Mouse (Mus musculus) embryo, embryonic 10 days (tissue): ENCODE measurements around the gene Rara.
"Not testable (repeated sequence)": the region's sequence is repeated elsewhere in the genome, so short reads cannot be mapped to it uniquely, and the experiment has no call there.

Source experiments
- DNase-seq: peaks from one replicate; pipeline ENCODE4 v3.0.0-alpha.2; 2015; ENCODE audit warnings: low spot score

The Rara gene

DNA sequence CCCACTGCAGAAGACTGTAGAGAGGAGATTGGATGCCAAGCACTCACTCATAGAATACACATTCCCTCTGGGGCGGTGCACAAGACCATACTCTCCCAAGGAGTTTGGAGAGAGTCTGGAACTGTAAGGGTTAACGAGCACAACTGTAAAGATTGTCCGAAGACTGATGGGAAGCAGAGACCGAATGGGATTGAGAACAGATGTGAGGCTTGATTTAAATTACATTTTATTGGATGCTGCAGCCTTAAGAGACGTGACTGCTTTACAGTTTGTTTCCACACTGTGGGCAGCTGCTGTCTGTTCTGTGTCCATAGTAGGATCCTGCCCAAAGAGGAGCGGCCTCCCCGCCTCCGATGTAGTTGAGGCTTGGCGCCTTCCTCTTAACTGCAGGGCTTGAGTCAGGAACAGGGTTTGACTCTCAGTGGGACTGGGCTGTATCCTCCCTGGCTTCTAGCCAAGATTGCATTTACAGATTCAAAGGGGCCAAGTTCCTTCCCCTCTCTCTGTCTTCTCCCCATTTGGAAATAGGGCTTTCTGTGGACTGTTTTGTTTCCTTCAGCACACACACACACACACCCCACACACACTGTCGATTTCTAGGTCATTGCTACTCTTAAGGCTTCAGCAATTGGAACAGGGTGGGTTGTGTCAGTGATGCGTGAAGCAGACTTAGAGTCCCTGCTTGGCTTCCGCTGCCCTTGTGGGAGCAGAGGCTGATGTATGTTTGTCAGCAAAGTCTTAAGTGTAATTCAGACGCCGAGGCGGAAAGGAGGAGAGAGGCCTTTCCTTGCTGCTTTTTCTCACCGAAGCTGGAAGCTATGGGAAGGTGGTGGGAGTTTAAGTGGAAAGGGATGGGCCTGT, 4.5 kb upstream of the Rara start:
- peak; percentile 48 for DNase-seq

DNA sequence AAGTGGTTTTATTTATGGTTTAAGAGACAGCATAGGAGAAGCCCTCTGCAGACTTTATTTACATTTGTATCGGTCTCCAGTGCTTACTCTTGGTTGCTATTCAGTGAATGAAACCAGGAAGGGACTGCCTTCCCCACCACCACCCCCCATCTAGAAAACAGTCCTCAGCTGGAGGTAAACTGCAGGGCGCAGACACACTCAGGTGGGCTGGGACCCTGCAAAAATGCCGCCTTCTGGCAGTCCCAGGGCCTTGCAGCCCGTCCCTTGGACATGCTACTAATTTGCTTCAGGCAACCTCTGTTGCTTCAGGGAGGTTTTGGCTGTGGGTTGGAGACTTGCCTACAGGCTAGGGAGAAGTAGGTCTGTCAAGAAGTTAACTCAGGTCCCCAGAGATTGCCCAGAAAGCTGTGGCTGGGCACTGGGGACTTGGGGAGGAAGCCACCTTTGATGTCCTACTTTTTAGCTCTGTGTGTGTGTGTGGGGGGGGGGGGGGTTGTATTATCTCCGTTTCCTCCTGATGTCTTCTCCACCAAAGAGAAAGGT, 2.9 kb upstream of the Rara start:
- DNase-seq: no peak

DNA sequence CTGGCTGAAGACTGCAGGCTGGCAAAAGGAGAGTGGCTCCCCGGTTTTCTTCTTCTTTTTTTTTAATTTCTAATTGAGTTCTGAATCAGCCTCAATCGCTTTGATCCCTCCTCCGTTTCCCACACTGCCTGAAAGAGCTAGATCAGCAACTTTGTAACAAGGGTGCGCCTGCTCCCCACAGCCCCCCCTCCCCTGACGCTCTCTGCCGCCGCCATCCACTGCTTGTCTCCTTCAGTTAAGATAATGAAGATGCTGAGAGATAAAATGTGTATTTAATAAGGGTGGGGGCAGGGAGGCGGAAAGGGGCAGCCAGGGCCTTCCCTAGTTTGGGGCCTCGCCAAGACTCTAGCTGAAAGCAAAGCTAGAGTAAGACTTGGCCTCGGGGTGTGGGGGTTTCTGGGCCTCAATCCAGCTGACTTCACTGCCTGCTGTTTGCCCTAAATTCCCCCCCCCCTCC, 2.3 kb upstream of the Rara start:
- DNase-seq: peak; percentile 40

DNA sequence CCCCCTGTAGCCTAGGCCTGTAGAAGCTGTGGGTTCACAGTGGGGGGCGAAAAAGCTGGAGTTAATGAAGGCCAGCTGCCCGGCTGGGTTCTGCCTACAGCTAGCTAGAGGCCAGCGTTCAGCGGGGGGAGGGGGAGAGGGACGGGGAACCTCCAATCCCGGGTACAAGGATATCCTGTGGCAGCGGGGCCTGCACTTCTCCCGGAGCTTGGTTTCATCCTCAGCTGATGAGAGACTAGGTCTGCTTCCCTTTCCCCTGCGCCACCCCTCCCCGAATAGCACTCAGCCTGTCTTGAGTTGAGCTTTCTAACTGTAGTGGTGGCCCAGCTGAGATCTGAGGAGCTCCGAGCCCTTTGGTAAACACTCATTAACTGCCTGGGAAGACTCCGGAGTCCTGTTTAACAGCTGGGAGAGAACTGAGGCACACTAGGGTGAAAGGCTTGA, 1.7 kb upstream of the Rara start:
- DNase-seq: peak; percentile 87

DNA sequence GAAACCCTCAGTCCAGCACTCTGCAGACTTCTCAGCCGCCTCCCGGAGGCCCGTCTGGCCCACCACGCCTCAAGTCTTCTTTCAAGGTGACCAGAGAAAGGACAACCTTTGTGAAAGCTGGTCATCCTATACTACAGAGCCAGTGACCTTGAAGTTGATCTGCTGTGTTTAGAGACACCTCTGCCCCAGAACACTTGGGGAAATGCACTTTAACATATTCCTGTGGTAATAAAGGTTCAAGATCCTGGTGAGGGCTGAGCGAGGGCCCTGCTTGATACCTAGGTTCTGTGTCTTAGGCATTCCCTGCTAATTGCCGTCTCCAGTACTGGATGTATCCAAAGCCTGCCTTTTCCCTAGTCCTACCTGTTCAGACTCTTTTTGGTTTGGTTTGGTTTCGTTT, 1.1 kb upstream of the Rara start:
- DNase-seq: no peak

DNA sequence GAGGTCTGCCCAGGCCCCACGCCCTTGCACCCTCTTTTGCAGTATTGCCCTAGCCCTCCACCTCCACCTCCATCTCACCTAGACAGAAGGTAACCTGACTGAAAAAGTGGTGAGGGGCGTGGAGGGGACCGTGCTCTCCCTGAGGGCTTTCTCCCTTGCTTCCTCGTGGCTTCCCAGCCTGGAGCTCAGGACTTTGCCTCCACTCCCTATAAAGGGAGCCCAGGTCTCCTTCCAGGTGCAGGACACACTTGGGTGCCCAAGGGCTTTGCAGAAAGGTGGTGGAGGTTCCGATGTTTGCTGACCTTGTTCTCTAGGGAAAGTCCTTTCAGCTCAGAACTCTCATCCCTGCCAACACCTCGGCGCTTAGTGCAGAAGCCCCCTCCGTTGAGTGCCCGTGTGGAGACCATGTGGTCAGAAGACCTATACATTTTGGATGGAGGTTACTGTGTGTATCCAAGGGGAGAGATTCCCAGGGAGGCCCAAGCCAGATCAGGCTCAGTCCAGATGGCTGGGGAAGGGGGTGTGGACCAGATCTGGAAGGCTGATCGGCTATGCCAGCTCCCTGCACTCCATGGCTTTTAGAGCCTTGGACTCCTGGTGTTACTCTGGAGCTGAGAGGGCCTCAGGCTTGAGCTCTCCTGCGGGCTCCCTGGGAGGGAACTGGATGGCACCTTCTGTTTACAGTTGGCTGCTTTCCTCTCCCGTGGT, 722 bp downstream of the Rara start:
- DNase-seq: no peak

DNA sequence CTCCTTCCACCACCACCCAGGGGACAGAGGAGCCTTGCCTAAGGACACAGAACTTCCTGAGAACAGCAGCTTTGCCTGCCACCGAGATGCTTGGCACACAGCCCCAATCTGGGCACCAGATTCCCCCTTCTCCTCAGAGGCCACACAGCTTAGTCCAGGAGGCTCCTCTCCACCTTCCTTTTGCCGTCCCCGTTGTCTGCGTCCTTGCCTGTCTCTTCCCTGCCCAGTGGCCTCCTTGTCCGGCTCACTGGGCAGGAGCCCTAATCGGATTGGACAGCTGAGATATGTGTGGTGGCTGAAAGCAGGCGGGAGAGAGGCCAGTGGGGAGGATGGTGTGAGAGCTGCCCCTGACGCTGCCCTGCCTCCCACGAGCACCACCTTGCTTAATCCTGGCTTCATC, 1.9 kb downstream of the Rara start:
- peak; percentile 70 for DNase-seq

DNA sequence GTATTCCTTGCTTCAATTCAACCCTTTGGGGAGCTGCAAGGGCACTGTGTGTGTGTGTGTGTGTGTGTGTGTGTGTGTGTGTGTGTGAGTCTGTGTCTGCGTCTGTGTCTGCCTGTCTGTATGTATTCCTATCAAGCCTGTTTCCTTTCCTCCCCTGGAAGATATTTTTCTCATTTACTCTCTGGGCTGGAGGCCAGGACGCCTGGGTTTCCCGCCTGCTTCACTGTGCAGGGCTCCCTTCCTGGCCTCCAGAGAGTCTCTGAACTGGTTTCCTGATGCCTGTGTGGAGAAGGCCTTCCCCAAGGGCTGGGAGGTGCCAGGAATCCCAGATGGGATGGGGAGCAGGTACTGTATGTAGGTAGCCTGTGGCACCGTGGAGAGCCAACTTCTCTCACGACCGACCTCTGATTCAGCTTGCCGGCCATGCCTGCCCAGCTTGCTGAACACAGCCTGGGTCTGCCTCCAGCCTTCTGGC, 2.5 kb downstream of the Rara start:
- DNase-seq: no peak

DNA sequence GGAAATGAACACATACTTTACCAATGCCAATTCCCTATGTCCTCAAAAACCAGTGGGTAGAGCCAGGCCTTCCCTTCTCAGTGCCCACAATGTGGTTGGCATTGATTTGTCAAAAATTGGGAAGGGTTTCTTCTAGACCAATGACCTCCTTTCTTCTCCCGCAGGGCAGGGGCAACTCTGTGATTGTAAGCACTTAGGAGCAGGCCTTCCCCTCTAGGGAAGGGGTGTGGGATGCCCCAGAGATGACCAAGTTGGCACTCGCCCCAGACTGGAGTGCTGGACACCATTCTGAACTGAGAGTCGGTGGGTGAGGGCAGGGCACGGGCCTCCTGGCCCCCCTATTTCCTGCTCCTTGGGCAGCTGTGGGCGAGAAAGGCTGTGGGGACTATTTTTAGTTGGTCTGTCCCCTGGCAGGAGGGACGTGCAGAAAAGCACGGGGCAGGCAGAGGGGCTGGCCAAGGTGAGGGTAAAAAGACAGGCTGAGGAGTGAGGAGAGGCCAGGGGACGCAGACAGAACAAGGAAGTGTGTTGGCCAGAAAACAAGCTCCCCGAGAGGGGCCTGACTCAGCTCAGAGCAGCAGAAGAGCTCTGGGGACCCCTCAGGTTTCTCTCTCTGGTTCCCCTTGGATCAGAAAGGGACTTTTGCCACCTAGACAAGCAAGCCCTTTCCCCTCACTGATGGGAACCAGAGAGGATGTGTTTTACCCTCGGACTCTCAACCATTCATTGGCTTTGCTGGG, 3.3 kb downstream of the Rara start:
- no peak for DNase-seq

DNA sequence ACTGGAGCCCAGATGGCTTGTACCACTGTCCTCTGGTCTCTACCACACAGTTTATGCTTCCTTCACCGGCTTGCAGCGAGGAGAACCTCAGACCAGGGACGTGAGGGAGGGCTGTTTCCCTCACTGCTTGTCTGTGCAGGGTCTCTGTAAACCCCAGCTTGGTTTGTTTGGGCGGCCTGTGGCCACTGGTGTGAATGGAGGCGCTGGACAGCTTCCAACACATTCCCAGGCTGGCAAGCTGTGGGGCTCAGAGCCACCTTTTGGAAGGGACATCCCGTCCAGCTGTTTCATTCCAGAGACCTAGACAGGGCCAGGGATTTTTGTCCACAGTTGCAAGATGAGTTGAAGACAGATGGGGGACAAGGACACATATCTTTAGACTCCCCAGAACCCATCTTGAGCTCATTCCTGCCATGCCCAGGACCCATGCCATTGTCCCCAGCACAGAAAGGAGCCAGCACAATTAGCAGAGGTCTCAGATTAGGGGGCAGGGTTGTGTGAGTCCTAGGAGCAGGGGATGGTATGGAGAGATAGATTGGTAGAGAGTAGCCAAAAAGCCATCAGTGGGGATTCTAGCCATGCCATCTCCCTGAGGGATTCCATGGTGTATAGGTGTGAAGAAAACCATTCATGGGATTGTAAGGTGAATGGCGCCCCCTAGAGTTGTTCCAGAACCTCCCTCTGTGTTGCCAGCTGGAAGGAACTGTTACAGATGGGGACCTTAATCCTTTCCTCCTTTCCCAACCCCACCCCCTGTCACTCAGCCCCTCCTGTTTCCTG, 4.1 kb downstream of the Rara start:
- no peak for DNase-seq

DNA sequence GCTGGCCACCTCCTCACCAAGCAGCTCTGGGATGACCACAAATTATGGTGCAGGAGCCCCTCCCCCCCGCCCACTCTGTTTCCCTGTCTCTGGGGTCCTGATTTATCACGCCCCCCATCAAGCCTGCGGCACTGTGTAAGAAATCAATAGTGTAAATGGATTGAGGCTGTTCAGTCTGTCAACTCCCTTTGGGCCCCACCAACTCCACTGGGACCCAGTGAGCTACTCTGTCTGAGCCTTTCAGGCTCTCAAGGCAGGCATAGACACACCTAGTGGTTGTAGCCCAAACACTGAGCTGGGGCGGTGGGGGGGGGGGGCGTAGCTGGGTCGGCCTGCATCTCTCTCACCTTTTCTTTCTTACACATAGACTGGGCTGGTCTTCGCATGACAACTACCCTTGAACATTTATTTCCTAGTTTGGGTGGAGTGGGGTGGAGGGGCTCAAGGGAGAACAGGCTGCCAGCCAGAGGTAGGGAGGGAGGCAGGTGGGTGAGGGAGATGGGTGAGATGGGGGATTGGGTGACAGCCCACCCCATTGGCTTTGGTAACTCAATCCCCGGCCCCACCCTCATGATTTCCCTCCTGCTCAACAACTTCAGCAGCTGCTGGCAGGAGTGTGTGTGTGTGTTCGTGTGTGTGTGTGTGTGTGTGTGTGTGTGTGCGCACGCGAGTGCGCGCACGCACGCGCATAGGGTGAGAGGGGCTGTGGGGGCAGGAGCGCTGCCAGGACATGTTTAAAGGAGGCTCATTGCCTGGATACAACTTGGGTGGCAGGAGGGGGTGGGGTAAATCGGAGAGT, 4.9 kb downstream of the Rara start:
- no peak for DNase-seq

DNA sequence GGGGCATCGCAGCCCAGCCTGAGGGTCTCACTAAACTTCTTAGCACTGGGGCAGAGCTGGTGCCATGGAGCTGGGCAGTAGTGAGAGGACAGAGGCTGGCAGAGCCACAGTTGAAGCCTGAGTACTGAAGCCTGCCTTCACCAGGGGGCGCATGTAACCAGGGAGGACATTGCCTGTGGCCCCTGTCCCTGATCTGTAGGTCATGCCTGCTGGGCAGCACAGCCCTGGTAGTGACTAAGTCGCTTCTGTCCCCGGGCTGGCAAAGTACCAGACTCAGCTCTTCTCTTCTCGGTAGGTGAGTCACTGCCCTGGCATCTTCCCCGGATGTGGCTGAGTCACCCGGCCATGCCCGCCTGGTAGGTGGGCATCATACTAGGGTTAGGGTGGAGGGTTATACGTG, 5.5 kb downstream of the Rara start:
- peak; percentile 70 for DNase-seq

DNA sequence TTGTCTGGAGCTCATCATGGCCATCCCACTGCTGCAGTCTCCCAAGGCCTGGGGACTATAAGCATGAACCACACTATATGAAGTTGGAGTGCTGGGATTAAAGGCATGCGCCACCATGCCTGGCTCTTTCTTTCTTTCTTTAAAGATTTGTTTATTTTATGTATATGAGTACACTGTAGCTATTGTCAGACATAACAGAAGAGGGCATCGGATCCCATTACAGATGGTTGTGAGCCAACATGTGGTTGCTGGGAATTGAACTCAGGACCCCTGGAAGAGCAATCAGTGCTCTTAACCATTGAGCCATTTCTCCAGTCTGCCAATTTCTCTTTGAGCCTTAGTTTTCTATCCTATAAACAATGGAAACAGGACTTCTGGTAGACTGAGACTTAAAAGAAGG, 6.2 kb downstream of the Rara start:
- DNase-seq: not testable (repeated sequence)

DNA sequence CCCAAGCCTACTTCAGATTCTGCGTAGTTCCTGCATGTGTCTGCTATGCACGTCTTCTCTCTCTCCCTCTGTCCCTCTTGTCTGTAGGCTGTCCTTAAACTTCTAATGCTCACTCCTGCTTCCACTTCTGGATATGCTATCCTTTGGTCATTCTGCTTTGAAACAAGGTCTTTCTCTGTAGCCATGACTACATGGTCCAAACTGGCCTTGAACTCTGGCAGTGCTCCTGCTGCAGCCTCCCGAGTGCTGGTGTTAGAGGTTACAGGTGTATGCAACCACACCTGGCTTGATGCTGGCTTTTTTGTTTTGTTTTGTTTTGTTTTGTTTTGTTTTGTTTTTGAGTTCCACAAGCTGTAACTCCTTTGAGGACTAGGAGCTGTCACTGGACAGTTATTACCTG, 6.7 kb downstream of the Rara start:
- no peak for DNase-seq

DNA sequence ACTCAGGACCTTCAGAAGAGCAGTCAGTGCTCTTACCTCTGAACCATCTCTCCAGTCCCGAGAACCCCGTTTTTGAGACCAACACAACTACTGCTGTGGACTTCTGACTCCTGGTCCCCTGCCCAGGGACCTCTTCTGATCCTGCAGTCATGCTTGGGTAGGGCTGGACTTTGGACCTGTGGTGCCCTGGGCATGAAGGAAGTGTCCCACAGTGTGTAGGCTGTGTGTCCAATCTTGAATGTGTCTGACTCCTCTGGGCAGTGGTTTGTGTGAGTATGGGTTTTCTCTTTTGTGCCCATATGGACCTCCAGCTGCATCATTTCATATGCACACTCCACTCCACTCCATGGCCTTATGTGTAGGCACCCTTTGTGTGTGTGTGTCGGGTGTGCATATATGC, 7.5 kb downstream of the Rara start:
- no peak for DNase-seq

DNA sequence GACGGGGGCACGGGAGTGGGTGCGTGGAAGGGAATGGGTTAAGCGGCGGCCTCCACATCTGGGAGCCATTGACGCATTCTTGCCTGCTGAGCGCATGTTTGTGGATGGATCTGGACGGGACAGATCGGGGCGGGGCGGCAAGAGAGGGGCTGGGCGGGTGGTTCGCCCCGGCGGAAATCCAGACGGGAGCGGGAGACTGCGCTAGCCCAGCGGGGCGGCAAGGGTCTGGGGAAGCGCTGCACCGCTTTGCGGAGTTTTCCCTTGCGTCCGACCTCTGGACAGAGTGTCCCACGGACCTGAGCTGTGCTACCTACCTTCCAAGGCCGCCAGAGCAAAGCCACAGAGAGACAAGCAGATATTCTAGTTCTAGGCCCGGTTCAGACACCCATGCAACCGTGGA, 8.6 kb downstream of the Rara start:
- DNase-seq: peak; percentile 87

DNA sequence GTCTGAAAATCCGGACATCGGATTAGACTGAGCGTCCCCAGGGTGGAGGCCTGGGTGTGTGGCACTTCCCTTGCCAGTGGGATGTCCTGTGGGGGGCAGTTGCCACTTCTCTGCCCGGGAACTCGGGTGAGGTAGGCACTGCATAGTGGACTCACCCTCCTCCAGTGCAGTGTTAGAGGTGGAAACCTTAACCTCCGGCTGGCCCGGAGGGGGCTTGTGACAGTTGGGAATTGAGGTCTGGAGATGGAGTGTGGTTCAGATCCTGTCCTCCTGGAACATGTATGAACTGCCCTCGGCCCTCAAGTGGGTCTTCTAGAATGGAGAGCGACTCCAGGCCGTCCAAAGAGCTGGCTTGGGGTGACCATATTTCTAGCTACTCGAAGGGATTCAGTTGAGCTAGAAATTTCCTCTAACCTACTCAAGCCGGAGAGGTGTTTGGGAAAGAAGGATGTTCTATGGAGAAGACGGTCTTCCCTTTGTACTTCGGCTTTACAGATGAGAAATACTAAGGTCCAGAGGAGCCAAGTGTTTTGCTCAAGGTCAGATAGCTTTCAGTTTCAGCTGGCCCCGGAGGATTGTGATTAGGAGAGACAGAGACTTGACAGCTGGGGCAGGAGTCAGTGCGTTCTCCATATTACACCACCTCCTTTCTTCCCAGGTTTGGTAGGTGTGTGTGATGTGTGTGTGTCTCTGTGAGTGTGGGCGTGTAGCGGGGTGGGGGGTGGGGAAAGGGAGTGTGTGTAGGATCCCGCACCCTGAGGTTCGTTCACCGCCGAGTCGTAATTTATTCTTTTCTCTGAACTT, 9.2 kb downstream of the Rara start:
- DNase-seq: no peak

DNA sequence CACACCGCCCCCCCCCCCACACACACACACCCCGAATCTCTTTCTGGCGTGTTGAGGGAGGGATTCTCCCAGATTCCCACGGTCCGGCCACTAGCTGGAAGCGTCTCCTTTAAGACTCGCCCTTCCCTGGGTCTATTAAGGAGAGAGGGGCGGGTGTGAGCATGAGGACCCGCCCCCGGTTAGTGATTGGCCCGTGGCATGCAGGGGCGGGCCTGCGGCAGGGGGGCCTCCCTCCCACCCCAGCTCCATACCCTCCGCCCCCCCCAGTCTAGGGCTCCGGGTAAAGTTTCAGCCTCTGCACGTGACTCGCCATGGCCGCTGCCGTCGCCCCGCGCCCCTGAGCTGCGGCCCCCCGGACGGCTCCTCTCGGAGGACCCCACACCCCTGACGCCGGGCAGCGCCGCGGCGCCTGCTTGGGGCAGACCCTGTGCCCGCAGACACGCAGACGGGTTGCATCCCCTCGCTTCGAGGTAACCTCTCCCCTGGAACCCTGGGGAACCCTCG, 9.8 kb downstream of the Rara start:
- DNase-seq: peak; percentile 93

DNA sequence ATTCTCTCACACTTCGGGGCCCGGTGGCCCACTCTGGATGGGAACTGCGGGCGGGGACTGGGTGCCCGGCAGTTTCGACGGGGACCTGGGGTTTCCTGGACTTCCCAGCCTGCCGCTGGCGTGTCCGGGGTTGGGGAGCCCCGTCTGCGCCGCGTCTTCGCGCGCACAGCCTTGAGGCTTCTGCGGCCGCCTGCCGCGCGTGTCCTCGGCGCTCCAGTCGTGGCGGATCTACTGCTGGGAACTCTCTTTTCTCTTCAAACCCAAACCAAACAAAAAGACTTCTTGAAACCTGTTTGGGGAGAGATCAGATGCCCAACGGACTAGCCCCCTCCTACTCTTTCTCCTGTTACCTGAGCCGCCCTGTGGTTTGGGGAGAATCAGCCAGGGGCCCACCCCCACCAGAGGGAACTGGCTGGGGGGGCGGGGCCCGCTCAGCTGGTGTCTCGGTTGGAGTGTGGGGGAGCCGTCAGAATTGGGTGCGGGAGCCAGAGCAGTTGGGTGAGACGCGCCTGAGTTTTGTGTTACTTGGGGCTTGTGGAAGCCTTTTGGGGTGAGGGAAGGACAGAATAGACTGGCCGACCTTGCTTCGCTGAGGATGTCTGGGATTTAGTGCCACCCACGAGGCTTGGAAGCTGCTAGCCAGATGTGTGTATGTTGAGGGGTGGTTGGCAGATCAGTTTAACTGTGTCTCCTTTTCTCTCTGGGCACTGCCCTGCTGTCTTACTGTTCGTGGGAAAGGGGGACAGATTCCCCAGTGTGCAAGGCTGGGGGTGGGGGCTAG, 10.5 kb downstream of the Rara start:
- peak; percentile 54 for DNase-seq
